Mouse (Mus musculus): ENCODE results near the gene Lamc2. TPM values are rescaled to one million over a fixed set of nuclear protein-coding genes. Genes with fewer than 3 reads are reported as not detected.

The Lamc2 gene
- polyA plus RNA-seq (2015; fragmentation: Nextera tagmentation; extraction: Ambion mirVana): 1.6 and 3.9 TPM in 2 replicates

DNA sequence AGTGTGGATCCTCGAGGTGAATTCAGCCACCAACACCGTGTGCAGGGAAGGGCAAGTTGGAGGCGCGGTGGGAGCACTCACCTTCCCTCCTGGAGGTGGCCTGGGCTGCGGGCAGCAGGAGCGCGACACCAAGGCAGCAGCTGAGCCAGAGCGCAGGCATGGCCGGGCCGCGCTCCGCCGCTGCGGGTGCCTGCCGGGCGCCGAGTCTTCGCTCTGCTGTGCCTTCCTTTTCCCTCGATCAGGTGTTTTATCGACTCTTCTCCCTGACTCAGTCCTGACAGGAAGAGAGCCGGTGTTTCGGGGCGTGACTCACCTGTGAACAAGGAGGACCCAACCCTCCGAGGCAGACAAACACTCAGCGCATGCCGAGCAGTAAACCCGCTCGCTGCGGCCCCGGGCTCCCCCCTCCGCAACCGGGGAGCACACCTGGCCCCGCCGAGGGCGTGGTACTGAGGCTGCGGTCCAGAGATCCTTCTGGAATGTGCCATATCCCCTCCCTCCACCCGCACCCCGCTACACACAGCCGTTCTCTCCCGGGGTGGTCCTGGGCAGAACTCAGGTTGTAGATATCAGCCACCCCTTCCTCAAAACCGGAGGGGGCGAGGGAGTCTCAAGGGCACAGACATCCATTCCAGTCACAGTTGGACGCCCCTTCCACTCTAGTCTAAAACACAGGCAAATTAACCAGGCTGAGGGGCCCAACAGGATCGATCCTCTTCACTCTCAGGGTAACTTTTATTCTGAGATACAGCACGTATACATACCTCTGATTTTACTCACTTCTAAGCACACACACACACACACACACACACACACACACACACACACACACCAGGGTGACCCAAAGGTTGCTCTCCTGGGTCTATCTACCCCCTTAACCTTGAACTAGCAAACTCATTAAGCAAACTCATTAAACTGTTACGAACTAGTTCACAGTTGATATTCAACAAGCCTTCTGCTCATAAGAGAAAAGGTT, at the start of gene Lamc2:
Lamc2 (minus strand) TSS at position 620 of the 976 bp plus-strand sequence.
- Histone ChIP-seq H3K4me2 (peak within 1 kb of the TSS; percentile 91), H3K36me3 (no peaks in the 10 kb centered on the region), H3K4me3 (replicated peaks) (peak within 1 kb of the TSS; percentile 49), H3K4me1 (peaks cover 14% of the 10 kb centered on the region), H3K27ac (replicated peaks) (no peak within 1 kb of the TSS), H3K9me3 (replicated peaks) (no peaks in the 10 kb centered on the region), H3K9ac (replicated peaks) (peak within 1 kb of the TSS; percentile 53), H3K27me3 (replicated peaks) (peaks cover 44% of the 10 kb centered on the region)
- ATAC-seq (ENCODE audit: low FRiP score): peak; percentile 74
- WGBS: 4% methylated on average over 45 of the region's 46 CpGs

- Histone ChIP-seq H3K4me1 (no peaks in the 10 kb centered on the region), H3K9me3 (replicated peaks) (no peaks in the 10 kb centered on the region), H3K4me3 (replicated peaks) (no peak overlapping the region), H3K4me2 (no peak overlapping the region), H3K27me3 (replicated peaks) (no peaks in the 10 kb centered on the region), H3K36me3 (peaks cover 47% of the 10 kb centered on the region), H3K27ac (replicated peaks) (no peak overlapping the region), H3K9ac (replicated peaks) (no peak overlapping the region)
- ATAC-seq (ENCODE audit: low FRiP score): no peak
- WGBS: 75% methylated on average over 4 of the region's 4 CpGs
Observed at GRCm38 (mm10) chr1:153235576-153235975, 49.3 kb upstream of the Lamc2 start.

DNA sequence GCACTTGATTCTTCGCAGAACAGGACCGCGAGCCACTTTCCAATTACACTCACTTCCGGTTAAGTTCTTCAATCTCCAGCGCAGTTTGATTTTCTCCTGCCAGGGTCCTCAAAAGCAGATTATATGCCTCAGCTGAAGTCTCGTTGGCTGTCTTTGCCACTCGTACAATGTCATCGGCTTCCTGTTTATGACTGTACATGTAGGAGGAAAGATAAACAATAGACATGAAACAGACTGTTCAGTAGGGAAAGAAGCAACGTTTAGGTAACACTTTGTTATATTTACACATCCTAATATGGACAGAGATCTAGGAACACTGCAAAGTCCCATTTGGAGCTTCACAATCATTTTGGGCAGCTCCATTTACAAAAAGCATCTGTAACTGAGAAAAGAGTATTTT, 45.4 kb upstream of the Lamc2 start:
- Histone ChIP-seq H3K27me3 (replicated peaks) (no peaks in the 10 kb centered on the region), H3K27ac (replicated peaks) (no peak overlapping the region), H3K4me2 (no peak overlapping the region), H3K4me1 (no peaks in the 10 kb centered on the region), H3K36me3 (peaks cover 63% of the 10 kb centered on the region), H3K9ac (replicated peaks) (no peak overlapping the region), H3K9me3 (replicated peaks) (no peaks in the 10 kb centered on the region), H3K4me3 (replicated peaks) (no peak overlapping the region)
- no peak for ATAC-seq (ENCODE audit: low FRiP score)
- 88% methylated on average over 9 of the region's 9 CpGs for WGBS

GRCm38 (mm10) chr1:153227916-153228315, 41.7 kb upstream of the Lamc2 start:
- no peak for ATAC-seq (ENCODE audit: low FRiP score)
- 74% methylated on average over 4 of the region's 4 CpGs for WGBS
- Histone ChIP-seq H3K27ac (replicated peaks) (no peak overlapping the region), H3K9ac (replicated peaks) (no peak overlapping the region), H3K4me3 (replicated peaks) (no peak overlapping the region), H3K4me1 (no peaks in the 10 kb centered on the region), H3K4me2 (no peak overlapping the region), H3K27me3 (replicated peaks) (no peaks in the 10 kb centered on the region), H3K36me3 (peaks cover 72% of the 10 kb centered on the region), H3K9me3 (replicated peaks) (no peaks in the 10 kb centered on the region)

GRCm38 (mm10) chr1:153227096-153227495, 40.8 kb upstream of the Lamc2 start:
- H3K4me2 ChIP-seq: no peak overlapping the region
- H3K9ac ChIP-seq (replicated peaks): no peak overlapping the region
- no peak overlapping the region for H3K4me3 ChIP-seq (replicated peaks)
- no peaks in the 10 kb centered on the region for H3K9me3 ChIP-seq (replicated peaks)
- no peak overlapping the region for H3K27ac ChIP-seq (replicated peaks)
- H3K36me3 ChIP-seq: peaks cover 75% of the 10 kb centered on the region
- 90% methylated on average over 8 of the region's 8 CpGs for WGBS
- no peaks in the 10 kb centered on the region for H3K27me3 ChIP-seq (replicated peaks)
- no peaks in the 10 kb centered on the region for H3K4me1 ChIP-seq
- ATAC-seq (ENCODE audit: low FRiP score): no peak

DNA sequence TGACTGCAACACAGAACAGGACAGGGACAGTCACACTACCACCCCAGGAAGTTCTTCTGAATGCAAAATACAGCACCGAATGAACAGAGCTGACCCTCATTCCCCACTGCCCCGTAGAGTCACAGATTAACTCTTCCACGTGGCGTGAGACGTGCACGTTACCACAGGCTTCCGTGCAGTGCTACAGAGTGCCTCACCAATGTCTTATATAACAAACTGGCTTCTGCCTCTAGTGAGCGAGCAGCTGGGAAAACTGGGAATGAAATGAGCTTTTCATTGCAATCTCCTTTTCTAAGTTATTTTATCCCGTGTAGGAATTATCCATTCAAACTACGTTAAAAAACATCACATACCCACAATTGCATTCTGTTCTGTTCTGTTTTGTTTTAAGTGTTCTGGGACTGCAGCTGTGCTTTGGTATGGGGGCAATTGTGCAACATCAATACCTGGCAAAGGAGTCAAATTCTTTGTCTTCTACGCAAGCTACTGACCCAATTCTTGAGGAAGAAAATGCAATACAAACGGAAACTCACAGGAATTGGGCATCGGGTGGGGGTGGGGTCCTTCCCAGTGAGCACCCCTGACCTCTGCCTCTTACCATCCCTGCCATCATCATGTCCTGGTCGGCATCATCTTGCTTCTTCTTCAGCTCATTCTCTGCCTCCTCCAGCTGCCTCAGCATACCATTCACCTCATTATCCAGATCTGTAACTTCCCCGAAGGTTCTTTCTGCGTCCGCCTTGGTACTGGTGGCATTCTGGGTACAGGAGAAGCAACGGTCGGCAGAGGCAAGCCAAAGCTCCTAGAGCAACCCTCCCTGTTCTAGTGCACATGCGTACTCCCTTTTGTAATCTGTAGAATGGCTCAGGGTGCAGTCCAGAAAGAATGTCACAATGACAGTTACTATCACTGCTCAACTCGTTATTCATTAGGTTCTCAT, 39.8 kb upstream of the Lamc2 start:
- no peak overlapping the region for H3K4me2 ChIP-seq
- H3K27ac ChIP-seq (replicated peaks): 0 out of 2 replicates have a peak overlapping the region, but pooled peaks have one; percentile 18
- no peak for ATAC-seq (ENCODE audit: low FRiP score)
- H3K9me3 ChIP-seq (replicated peaks): no peaks in the 10 kb centered on the region
- H3K27me3 ChIP-seq (replicated peaks): no peaks in the 10 kb centered on the region
- 90% methylated on average over 21 of the region's 21 CpGs for WGBS
- H3K9ac ChIP-seq (replicated peaks): no peak overlapping the region
- peaks cover 76% of the 10 kb centered on the region for H3K36me3 ChIP-seq
- H3K4me3 ChIP-seq (replicated peaks): no peak overlapping the region
- H3K4me1 ChIP-seq: no peaks in the 10 kb centered on the region

DNA sequence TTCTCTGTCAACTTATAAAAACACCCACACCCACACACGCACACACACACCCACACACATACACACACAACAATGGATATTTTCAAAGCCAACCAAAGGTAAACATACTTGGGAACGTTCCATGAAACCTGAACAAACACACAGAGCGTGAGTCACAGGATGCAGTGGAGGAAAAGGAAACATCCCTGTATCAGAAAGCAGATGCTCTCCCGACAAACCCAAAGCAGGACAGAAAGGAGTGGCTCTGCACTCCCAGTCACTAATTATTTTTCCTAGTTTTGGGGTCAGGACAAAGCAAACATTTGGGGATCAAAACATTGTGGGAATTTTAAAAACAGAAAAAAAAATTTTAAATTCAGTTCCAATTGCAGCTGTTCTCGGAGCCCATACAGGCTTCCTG, 38.1 kb upstream of the Lamc2 start:
- 87% methylated on average over 5 of the region's 5 CpGs for WGBS
- no peak for ATAC-seq (ENCODE audit: low FRiP score)
- Histone ChIP-seq H3K9me3 (replicated peaks) (no peaks in the 10 kb centered on the region), H3K4me1 (no peaks in the 10 kb centered on the region), H3K27ac (replicated peaks) (no peak overlapping the region), H3K36me3 (peaks cover 76% of the 10 kb centered on the region), H3K4me3 (replicated peaks) (no peak overlapping the region), H3K27me3 (replicated peaks) (no peaks in the 10 kb centered on the region), H3K4me2 (no peak overlapping the region), H3K9ac (replicated peaks) (no peak overlapping the region)

- Histone ChIP-seq H3K27me3 (replicated peaks) (no peaks in the 10 kb centered on the region), H3K9me3 (replicated peaks) (no peaks in the 10 kb centered on the region), H3K27ac (replicated peaks) (no peak overlapping the region), H3K4me3 (replicated peaks) (no peak overlapping the region), H3K9ac (replicated peaks) (no peak overlapping the region), H3K4me1 (no peaks in the 10 kb centered on the region), H3K4me2 (no peak overlapping the region), H3K36me3 (peaks cover 38% of the 10 kb centered on the region)
- ATAC-seq (ENCODE audit: low FRiP score): no peak
- WGBS: 63% methylated on average over 9 of the region's 9 CpGs
Observed at GRCm38 (mm10) chr1:153219376-153219775, 33.1 kb upstream of the Lamc2 start.

DNA sequence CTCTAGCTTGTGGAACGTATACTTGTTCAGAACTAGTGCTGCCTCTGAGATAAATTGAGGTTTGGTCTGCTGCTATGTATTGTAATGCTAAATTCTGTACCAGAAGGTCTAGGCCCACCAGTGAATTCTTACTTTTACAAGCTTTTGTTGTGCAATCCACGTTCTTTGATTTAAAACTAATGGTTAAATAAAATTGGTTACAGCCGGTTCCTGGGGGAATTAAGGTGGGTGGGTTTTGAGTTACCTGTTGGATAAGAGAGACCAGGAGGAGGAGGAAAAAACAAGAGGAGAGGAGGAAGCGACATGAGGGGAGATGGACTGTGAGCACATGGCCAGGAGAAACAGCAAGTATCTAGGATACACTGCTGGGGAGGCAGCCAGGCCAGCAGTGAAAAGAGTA, 30.3 kb upstream of the Lamc2 start:
- no peak for ATAC-seq (ENCODE audit: low FRiP score)

DNA sequence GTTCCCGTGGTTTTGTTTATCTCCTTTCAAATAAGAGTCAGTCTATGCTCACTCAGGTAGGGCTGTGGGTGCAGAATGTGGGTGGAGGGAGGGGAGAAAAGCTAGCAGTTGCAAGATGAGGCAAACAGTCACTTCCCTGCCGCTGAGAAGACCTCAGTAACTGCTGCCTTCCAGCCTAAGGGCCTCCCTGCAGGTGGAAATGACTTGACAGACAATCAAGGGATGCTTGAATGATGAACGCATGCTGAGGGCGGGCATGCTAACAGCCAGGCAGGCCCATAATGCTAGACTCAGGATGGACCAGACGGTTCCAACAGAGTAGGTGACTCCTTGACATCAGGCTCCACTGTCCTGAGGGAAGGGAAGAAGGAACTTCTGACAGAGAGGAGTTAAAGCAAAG, 29.4 kb upstream of the Lamc2 start:
- Histone ChIP-seq H3K9me3 (replicated peaks) (no peaks in the 10 kb centered on the region), H3K36me3 (peaks cover 11% of the 10 kb centered on the region), H3K4me2 (no peak overlapping the region), H3K27ac (replicated peaks) (no peak overlapping the region), H3K9ac (replicated peaks) (no peak overlapping the region), H3K4me1 (no peaks in the 10 kb centered on the region), H3K4me3 (replicated peaks) (no peak overlapping the region), H3K27me3 (replicated peaks) (no peaks in the 10 kb centered on the region)
- no peak for ATAC-seq (ENCODE audit: low FRiP score)
- 70% methylated on average over 5 of the region's 5 CpGs for WGBS

More for the DNA sequence above, 30.3 kb upstream of the Lamc2 start:
- Histone ChIP-seq H3K27me3 (replicated peaks) (no peaks in the 10 kb centered on the region), H3K9ac (replicated peaks) (no peak overlapping the region), H3K4me1 (no peaks in the 10 kb centered on the region), H3K36me3 (peaks cover 19% of the 10 kb centered on the region), H3K4me3 (replicated peaks) (no peak overlapping the region), H3K27ac (replicated peaks) (no peak overlapping the region), H3K4me2 (no peak overlapping the region), H3K9me3 (replicated peaks) (no peaks in the 10 kb centered on the region)
- 76% methylated on average over 4 of the region's 4 CpGs for WGBS

GRCm38 (mm10) chr1:153210992-153211391, 24.7 kb upstream of the Lamc2 start:
- Histone ChIP-seq H3K4me1 (no peaks in the 10 kb centered on the region), H3K27me3 (replicated peaks) (no peaks in the 10 kb centered on the region), H3K9me3 (replicated peaks) (no peaks in the 10 kb centered on the region), H3K9ac (replicated peaks) (no peak overlapping the region), H3K4me2 (no peak overlapping the region), H3K4me3 (replicated peaks) (no peak overlapping the region), H3K36me3 (no peaks in the 10 kb centered on the region), H3K27ac (replicated peaks) (no peak overlapping the region)
- no peak for ATAC-seq (ENCODE audit: low FRiP score)
- 63% methylated on average over 4 of the region's 4 CpGs for WGBS
